Mouse (Mus musculus) liver, embryonic 16.5 days (tissue): Measurements from ENCODE around the gene Carf. TPM values are rescaled to one million over a fixed set of nuclear protein-coding genes. Genes with fewer than 3 reads are reported as not detected.
"Not testable (repeated sequence)": the region's sequence is repeated elsewhere in the genome, so short reads cannot be mapped to it uniquely, and the experiment has no call there.

Experiments used
- ATAC-seq: fragments of 200-750 bp; cut with Nextera tagmentation; 2 replicates; pipeline ENCODE4 v1.8.0; 2017; ENCODE audit warnings: low read depth, mild to moderate bottlenecking, moderate number of reproducible peaks, moderate library complexity
- H3K27ac ChIP-seq: fragments of 300-500 bp; sonication (generic); 2 replicates; pipeline ENCODE4 v1.5.1; 2014; ENCODE audit warnings: mild to moderate bottlenecking, low read length
- H3K27me3 ChIP-seq: fragments of 300-500 bp; sonication (generic); 2 replicates; pipeline ENCODE4 v1.6.1; 2014; ENCODE audit warnings: low read depth, low read length, mixed read lengths; ENCODE audit not compliant: control insufficient read depth, insufficient read depth
- H3K36me3 ChIP-seq: fragments of 300-500 bp; sonication (generic); 2 replicates; pipeline ENCODE4 v1.6.1; 2014; ENCODE audit warnings: mild to moderate bottlenecking; ENCODE audit not compliant: control insufficient read depth, insufficient read depth
- H3K4me1 ChIP-seq: fragments of 300-500 bp; sonication (generic); 2 replicates; pipeline ENCODE4 v1.6.1; 2014; ENCODE audit warnings: low read depth, low read length, mixed read lengths; ENCODE audit not compliant: control insufficient read depth
- H3K4me2 ChIP-seq: fragments of 300-500 bp; sonication (generic); 2 replicates; pipeline ENCODE4 v1.6.1; 2014; ENCODE audit warnings: low read depth, low read length, mixed read lengths
- H3K4me3 ChIP-seq: fragments of 300-500 bp; sonication (generic); 2 replicates; pipeline ENCODE4 v1.5.1; 2014; ENCODE audit warnings: low read depth, mild to moderate bottlenecking, low read length
- H3K9ac ChIP-seq: fragments of 300-500 bp; sonication (generic); 2 replicates; pipeline ENCODE4 v1.6.1; 2014; ENCODE audit warnings: low read depth, low read length
- H3K9me3 ChIP-seq: fragments of 300-500 bp; sonication (generic); replicated peaks from 2 replicates; pipeline ENCODE4 v1.6.1; 2016; ENCODE audit warnings: low read length; ENCODE audit not compliant: control insufficient read depth
- WGBS: fragments of 180-500 bp; shearing (Covaris S2); extraction: QIAGEN DNeasy Blood & Tissue Kit; methylation state at CpG from one replicate; pipeline ENCODE4 v1.1.7; 2014; ENCODE audit not compliant: insufficient replicate concordance; 5-methylcytosine and 5-hydroxymethylcytosine counted together
- polyA plus RNA-seq: library from polyadenylated mRNA; unstranded; fragments of >200 nt; fragmentation: Nextera tagmentation; extraction: Ambion mirVana; gene quantifications from 2 replicates; pipeline ENCODE4 v1.2.1, GENCODE M21; 2015

Carf gene
- polyA plus RNA-seq, 1 experiment from 2014 or later = 1.9 TPM

- H3K36me3 ChIP-seq = no peaks in the 10 kb centered on the region
- H3K9me3 ChIP-seq = no peaks in the 10 kb centered on the region
- 68% methylated on average over 2 of the region's 2 CpGs for WGBS
- no peak overlapping the region for H3K4me3 ChIP-seq
- H3K4me2 ChIP-seq = no peak overlapping the region
- no peak for ATAC-seq
- no peak overlapping the region for H3K9ac ChIP-seq
- no peaks in the 10 kb centered on the region for H3K4me1 ChIP-seq
- H3K27me3 ChIP-seq = no peaks in the 10 kb centered on the region
- no peak overlapping the region for H3K27ac ChIP-seq
These were observed 71.6 kb downstream of the Carf start for GRCm38 (mm10) chr1:60169626-60170025.

- Histone ChIP-seq H3K36me3 (no peaks in the 10 kb centered on the region), H3K27me3 (no peaks in the 10 kb centered on the region), H3K9me3 (no peaks in the 10 kb centered on the region), H3K4me2 (no peak overlapping the region), H3K9ac (no peak overlapping the region), H3K4me3 (no peak overlapping the region), H3K27ac (no peak overlapping the region), H3K4me1 (no peaks in the 10 kb centered on the region)
- 60% methylated on average over 2 of the region's 2 CpGs for WGBS
- no peak for ATAC-seq
These were observed 72.2 kb downstream of the Carf start for GRCm38 (mm10) chr1:60170251-60170650.

- no peak overlapping the region for H3K27ac ChIP-seq
- H3K9ac ChIP-seq = no peak overlapping the region
- H3K4me1 ChIP-seq = no peaks in the 10 kb centered on the region
- no peak for ATAC-seq
- no peak overlapping the region for H3K4me3 ChIP-seq
- H3K36me3 ChIP-seq = no peaks in the 10 kb centered on the region
- no peak overlapping the region for H3K4me2 ChIP-seq
- H3K27me3 ChIP-seq = no peaks in the 10 kb centered on the region
- H3K9me3 ChIP-seq = no peaks in the 10 kb centered on the region
- WGBS = 70% methylated on average over 3 of the region's 3 CpGs
These were observed 75.1 kb downstream of the Carf start for GRCm38 (mm10) chr1:60173119-60173518.

- not testable (repeated sequence) for H3K4me3 ChIP-seq, H3K4me2 ChIP-seq, H3K9ac ChIP-seq, H3K27me3 ChIP-seq, H3K27ac ChIP-seq, H3K9me3 ChIP-seq, H3K4me1 ChIP-seq, ATAC-seq, H3K36me3 ChIP-seq
- 65% methylated on average over 1 of the region's 1 CpGs for WGBS
These were observed 79.8 kb downstream of the Carf start for GRCm38 (mm10) chr1:60177814-60178213.

- Histone ChIP-seq H3K27ac (no peak overlapping the region), H3K36me3 (no peaks in the 10 kb centered on the region), H3K4me3 (peak overlapping the region; percentile 91), H3K9me3 (no peaks in the 10 kb centered on the region), H3K9ac (no peak overlapping the region), H3K27me3 (no peaks in the 10 kb centered on the region), H3K4me2 (peak overlapping the region; percentile 96), H3K4me1 (peaks cover 5% of the 10 kb centered on the region)
- 19% methylated on average over 4 of the region's 4 CpGs for WGBS
- no peak for ATAC-seq
These were observed 81.3 kb downstream of the Carf start for GRCm38 (mm10) chr1:60179376-60179775.

GRCm38 (mm10) chr1:60179932-60180783 lies 82.1 kb downstream of the Carf start, which contains the start of gene Nbeal1:
Gene Nbeal1, plus strand, starts transcription at chr1:60180599.
- no peaks in the 10 kb centered on the region for H3K27me3 ChIP-seq

GRCm38 (mm10) chr1:60180784-60181221 lies 82.8 kb downstream of the Carf start:
- WGBS = under 1% methylated on average over 27 of the region's 30 CpGs
- H3K4me2 ChIP-seq = peak overlapping the region; percentile 96
- H3K9me3 ChIP-seq = no peaks in the 10 kb centered on the region
- H3K27me3 ChIP-seq = no peaks in the 10 kb centered on the region
- H3K27ac ChIP-seq = peak overlapping the region; percentile 84
- H3K36me3 ChIP-seq = no peaks in the 10 kb centered on the region
- no peak for ATAC-seq
- peak overlapping the region; percentile 91 for H3K4me3 ChIP-seq
- peak overlapping the region; percentile 94 for H3K9ac ChIP-seq
- H3K4me1 ChIP-seq = peaks cover 5% of the 10 kb centered on the region

More at GRCm38 (mm10) chr1:60179932-60180783, 82.1 kb downstream of the Carf start, which contains the start of gene Nbeal1:
- Histone ChIP-seq H3K4me2 (peak within 1 kb of the TSS; percentile 96), H3K4me1 (peaks cover 5% of the 10 kb centered on the region), H3K9ac (peak within 1 kb of the TSS; percentile 94), H3K27ac (peak within 1 kb of the TSS; percentile 84), H3K9me3 (no peaks in the 10 kb centered on the region), H3K4me3 (peak within 1 kb of the TSS; percentile 91), H3K36me3 (no peaks in the 10 kb centered on the region)
- peak; percentile 98 for ATAC-seq
- under 1% methylated on average over 60 of the region's 74 CpGs for WGBS

- H3K27ac ChIP-seq = no peak overlapping the region
- H3K4me1 ChIP-seq = no peaks in the 10 kb centered on the region
- H3K27me3 ChIP-seq = no peaks in the 10 kb centered on the region
- H3K9ac ChIP-seq = no peak overlapping the region
- ATAC-seq = no peak
- H3K4me3 ChIP-seq = no peak overlapping the region
- no peaks in the 10 kb centered on the region for H3K9me3 ChIP-seq
- no peaks in the 10 kb centered on the region for H3K36me3 ChIP-seq
- no peak overlapping the region for H3K4me2 ChIP-seq
These were observed 90.4 kb downstream of the Carf start for GRCm38 (mm10) chr1:60188454-60188853.

GRCm38 (mm10) chr1:60196813-60197212 lies 98.8 kb downstream of the Carf start:
- WGBS = 68% methylated on average over 3 of the region's 3 CpGs
- Histone ChIP-seq H3K9ac (no peak overlapping the region), H3K4me2 (no peak overlapping the region), H3K4me1 (no peaks in the 10 kb centered on the region), H3K36me3 (peaks cover 1% of the 10 kb centered on the region), H3K27me3 (no peaks in the 10 kb centered on the region), H3K9me3 (no peaks in the 10 kb centered on the region), H3K4me3 (no peak overlapping the region), H3K27ac (no peak overlapping the region)
- no peak for ATAC-seq
